Mouse (Mus musculus): Measurements from ENCODE around the gene Rab7.
"Not testable (repeated sequence)": the region's sequence is repeated elsewhere in the genome, so short reads cannot be mapped to it uniquely, and the experiment has no call there.

Gene Rab7

GRCm38 (mm10) chr6:88003439-88003838 is 41.6 kb downstream of the Rab7 start:
- DNase-seq (ENCODE audit: extremely low spot score, low spot score), result no peak

GRCm38 (mm10) chr6:87998358-87998757 is 46.7 kb downstream of the Rab7 start:
- DNase-seq (ENCODE audit: extremely low spot score, low spot score), result no peak

- peak; percentile 85 for DNase-seq (ENCODE audit: extremely low spot score, low spot score)
Observed at GRCm38 (mm10) chr6:87997706-87998265, 47.3 kb downstream of the Rab7 start.

- DNase-seq (ENCODE audit: extremely low spot score, low spot score), result no peak
Observed at GRCm38 (mm10) chr6:87996606-87997005, 48.5 kb downstream of the Rab7 start.

- DNase-seq (ENCODE audit: extremely low spot score, low spot score), result no peak
Observed at GRCm38 (mm10) chr6:87995519-87995918, 49.6 kb downstream of the Rab7 start.

GRCm38 (mm10) chr6:87993790-87994571 is 51.1 kb downstream of the Rab7 start:
- DNase-seq (ENCODE audit: extremely low spot score, low spot score), result peak; percentile 81

- peak; percentile 51 for DNase-seq (ENCODE audit: extremely low spot score, low spot score)
Observed at GRCm38 (mm10) chr6:87992733-87993132, 52.3 kb downstream of the Rab7 start.

GRCm38 (mm10) chr6:87991886-87992285 is 53.2 kb downstream of the Rab7 start:
- DNase-seq (ENCODE audit: extremely low spot score, low spot score), result no peak

- no peak for DNase-seq (ENCODE audit: extremely low spot score, low spot score)
Observed at GRCm38 (mm10) chr6:87991216-87991615, 53.9 kb downstream of the Rab7 start.

GRCm38 (mm10) chr6:87982506-87982905 is 62.6 kb downstream of the Rab7 start:
- no peak for DNase-seq (ENCODE audit: extremely low spot score, low spot score)

- DNase-seq (ENCODE audit: extremely low spot score, low spot score), result peak; percentile 91
Observed at GRCm38 (mm10) chr6:87981547-87982256, 63.4 kb downstream of the Rab7 start, which contains the start of gene H1fx. Gene H1fx, minus strand, starts transcription at chr6:87981637.

GRCm38 (mm10) chr6:87981030-87981485 is 64.0 kb downstream of the Rab7 start:
- DNase-seq (ENCODE audit: extremely low spot score, low spot score), result peak; percentile 75

- peak; percentile 94 for DNase-seq (ENCODE audit: extremely low spot score, low spot score)
Observed at GRCm38 (mm10) chr6:87980374-87981029, 64.6 kb downstream of the Rab7 start.

- no peak for DNase-seq (ENCODE audit: extremely low spot score, low spot score)
Observed at GRCm38 (mm10) chr6:87979728-87980127, 65.3 kb downstream of the Rab7 start.

GRCm38 (mm10) chr6:87970041-87970440 is 75.0 kb downstream of the Rab7 start:
- DNase-seq (ENCODE audit: extremely low spot score, low spot score), result no peak

- not testable (repeated sequence) for DNase-seq (ENCODE audit: extremely low spot score, low spot score)
Observed at GRCm38 (mm10) chr6:87962457-87962856, 82.6 kb downstream of the Rab7 start.
